Mouse (Mus musculus): ENCODE results near the gene Exoc7.

- TF ChIP-seq CTCF (IDR thresholded peaks at IDR 0.05; ENCODE audit: borderline replicate concordance, insufficient read depth, low read depth, low read length) (no peak), POLR2A (IDR thresholded peaks at IDR 0.05; ENCODE audit: borderline replicate concordance, insufficient read depth, low read length) (no peak)
Observed at GRCm38 (mm10) chr11:116273469-116274044, 33.5 kb downstream of the Exoc7 start.

Measured in cerebellum, adult 2 months (tissue).